Mouse (Mus musculus): ENCODE measurements around the gene Srrm2.
"Not testable (repeated sequence)": the region's sequence is repeated elsewhere in the genome, so short reads cannot be mapped to it uniquely, and the experiment has no call there.

Gene Srrm2

DNA sequence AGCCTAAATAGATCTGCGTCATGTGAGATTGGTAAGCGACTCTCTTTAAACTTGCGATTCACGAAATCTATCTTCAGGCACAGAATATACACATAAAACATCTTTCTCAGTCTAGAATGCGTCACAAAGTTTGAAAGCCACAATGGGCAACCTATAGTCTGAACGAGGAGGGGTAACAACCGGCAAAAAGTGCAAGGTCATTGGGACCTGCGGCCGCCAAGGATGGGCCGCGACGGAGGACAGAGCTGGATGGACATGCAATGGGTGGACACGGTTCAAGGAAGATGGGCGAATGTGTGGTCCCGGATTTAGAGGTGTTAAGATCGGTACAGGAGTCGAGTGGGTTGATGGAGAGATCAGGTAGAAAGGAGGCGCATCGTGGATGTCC lies 19.4 kb upstream of the Srrm2 start:
- DNase-seq, result no peak

DNA sequence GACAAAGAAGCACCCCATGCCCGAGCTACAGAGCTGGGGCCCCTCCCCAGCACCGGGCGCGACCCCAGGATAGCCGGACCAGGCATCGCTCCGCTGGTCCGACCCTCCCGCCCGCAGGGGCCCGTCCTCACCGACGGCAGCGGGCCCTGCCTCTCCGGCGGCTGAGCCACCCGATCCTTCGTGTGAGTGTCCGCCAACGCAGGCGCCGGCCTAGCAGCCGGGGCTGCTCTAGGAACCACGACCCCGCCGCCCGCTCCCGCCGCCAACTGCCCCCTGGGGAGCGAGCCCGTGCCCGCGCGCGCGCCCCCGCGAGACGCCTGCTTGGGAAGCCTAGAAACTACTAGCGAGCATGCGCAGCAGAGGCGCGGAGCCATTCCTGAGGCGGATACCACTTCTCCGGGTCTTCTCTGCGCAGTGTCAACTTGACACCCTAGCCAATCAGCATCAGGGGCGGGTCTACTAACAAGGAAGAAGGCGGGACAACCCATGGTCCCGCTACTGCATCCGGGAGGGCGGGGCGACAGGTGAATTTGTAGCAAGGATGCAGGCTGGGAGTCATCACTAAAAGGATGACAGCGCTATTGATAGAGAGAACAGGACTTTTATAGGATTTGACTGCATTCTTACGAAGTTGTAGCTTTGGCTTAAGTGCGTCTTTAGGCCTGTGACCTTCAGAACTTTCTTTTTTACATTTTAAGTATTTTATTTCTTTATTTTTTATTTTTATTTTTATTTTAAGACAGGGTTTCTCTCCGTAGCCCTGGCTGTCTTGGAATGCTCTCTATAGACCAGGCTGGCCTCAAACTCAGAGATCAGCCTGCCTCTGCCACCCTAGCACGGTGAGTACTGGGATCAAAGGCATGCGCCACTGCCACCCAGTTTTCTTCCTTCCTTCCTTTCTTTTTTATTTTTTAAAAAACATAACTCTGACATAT lies 18.8 kb upstream of the Srrm2 start, which contains the start of gene Flywch1:
Gene Flywch1, minus strand, starts transcription at position 319 of the 935 bp plus-strand sequence.
- peak; percentile 97 for DNase-seq

DNA sequence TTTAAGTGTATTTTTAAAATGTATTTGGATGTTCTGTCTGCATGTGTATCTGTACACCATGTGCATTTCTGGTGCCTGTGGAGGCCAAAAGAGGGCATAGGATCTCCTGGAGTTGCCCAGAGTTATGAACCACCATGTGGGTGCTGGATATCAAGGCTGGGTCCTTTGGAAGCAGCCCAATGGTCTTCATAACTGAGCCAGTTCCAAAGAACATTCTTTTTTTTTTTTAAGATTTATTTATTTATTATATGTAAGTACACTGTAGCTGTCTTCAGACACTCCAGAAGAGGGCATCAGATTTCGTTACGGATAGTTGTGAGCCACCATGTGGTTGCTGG lies 18.1 kb upstream of the Srrm2 start:
- not testable (repeated sequence) for DNase-seq

DNA sequence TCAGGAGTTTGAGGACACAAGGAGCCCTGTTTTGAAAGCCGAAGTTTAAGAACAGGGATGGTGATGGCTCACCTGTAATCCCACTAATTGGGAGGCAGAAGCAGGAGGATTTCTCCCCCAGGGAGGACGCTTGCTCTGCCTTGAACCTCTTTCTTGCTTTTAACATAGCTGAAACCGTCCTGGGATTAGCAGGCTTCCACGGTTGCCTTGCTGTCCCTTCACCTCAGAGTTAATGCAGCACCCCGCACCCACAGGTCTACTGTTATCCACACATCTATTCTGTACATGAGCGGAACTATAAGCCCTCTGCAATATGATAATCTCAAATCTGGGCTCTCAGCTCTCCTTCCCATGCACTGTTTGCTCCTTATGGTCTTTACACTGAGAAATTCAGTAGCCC lies 16.7 kb upstream of the Srrm2 start:
- no peak for DNase-seq

DNA sequence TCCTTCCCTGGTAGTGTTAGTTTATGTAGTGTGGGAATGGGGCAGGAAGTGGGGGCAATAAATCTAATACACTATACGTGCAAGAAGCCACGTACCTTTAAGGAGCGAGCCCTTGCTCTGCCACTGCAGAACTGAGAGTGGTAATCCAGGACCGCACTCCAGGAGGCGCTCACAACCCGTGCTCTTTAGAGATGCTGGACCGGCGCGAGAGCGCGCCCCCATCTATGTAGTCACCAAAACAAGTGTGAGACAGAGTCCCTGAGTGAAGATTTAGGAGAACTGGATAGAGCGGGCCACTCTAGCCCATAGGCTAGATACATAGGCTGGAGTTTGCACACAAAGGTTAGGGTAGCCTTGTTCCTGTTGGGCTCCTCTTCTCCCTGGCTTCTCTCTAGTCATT lies 16.2 kb upstream of the Srrm2 start:
- peak; percentile 89 for DNase-seq

DNA sequence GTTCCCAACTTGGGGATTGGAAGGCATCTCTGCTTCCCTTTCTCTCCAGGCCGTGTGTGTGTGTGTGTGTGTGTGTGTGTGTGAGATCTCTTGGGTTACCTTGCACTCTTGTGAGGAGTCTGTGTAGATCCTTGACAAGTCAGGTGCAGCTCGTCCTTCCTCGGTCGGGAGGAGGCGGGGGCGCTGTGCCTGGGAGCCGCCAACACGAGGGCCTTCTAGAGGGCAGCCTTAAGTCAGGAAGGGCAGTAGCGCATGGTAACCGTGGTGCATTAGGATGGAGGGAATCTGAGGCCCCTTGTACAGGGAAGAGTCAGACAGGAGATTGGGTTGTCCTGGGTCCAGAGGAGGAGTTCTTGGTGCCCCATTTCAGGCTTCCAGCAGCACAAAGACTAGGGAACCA lies 14.1 kb upstream of the Srrm2 start:
- no peak for DNase-seq

DNA sequence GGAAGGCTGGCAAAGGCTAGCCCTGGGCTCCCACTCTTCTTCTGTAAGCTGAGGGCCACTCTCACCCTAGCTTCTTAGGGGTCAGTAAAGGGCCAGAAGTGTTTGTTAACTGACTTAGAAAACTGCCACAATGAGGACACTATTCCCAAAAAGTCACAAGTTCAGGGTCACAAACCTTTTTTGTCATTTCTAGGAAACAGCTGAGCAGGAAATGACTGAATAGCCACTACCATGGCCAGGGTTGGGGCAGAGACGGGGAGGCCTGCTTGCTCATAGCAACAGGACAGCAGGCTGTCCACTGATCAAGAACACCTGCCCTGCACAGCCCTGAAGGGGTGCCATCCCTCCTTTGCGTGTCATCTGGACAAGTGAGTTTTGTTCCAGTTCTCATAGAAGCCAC lies 13.2 kb upstream of the Srrm2 start:
- no peak for DNase-seq

DNA sequence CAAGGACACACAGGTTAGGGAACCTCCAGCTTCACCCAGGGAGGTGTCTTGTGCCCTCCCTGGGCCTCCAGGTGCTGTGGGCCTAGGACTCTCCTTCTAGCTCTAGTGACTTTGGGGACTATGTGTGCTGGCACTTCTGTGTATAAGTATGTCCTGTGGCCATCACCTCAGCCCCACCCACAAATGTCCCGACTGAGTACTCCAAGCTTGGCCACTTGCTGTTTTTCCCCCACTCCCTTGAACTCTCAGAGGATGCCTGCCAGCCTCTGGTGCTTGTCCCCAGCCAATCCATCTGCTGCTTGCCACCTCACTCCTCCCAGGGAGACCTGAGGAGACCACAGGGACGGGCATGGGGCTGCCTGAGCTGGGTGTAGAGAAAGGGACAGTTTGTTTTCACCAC lies 11.9 kb upstream of the Srrm2 start:
- DNase-seq, result no peak

DNA sequence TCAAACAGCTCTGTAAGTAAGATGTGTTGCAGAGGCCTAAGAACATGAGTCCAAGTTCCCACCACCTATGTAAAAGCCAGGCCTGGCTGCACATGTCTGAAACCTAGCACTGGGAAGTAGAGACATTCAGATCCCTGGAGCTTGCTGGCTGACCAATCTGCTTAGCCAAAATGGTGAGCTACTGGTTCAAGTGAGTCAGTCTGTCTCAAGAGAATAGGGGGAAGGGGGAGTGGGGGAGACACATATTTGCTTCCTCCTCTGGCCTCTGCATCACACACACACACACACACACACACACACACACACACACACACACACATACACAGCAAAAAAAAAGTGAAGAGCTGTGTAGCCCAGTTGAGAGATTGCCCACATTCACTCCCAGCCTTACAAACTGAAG lies 7.0 kb upstream of the Srrm2 start:
- DNase-seq, result no peak

DNA sequence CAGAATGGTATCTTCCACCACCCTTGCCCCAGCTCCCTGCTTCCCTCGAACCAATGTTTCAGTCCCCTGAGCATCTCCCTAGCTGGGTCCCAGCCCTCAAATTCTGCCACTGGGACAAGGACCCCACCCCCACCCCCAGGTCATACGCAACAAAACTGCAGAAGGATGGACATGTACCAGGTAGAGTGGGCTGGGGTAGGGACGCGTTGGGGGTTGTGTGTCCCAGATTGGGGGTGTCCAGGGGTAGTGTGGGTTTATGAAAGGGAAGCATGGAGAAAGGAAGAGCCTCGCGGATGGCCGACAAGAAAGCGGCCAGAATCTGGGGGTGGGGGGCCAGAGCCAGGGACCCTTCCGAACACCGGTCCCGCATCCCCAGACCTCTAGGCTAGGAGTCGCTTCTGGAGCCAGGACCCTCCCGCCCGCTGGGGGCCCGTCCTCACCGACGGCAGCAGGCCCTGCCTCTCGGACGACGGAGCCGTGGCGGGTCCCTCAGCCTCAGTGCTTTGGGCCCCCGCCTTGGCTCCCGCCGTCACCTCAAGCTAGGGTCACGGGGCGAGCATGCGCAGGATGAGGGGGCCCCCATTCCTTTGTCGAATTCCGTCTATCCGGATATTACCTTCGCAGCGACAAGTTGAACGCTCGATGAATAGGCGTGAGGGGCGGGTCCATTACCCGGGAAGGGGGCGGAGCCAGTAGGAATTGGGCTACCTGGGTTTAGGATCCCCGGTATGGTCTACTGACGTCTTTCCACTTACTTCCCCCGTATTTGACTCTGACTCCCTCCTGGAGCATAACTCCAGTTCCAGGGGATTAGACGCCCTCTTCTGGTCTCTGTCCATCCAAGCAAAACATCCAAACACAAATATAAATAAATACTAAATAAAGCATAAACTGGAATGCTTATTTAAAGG lies 4.5 kb upstream of the Srrm2 start, which contains the start of gene Flywch2:
Gene Flywch2, minus strand, starts transcription at position 521 of the 911 bp plus-strand sequence.
- peak; percentile 70 for DNase-seq

DNA sequence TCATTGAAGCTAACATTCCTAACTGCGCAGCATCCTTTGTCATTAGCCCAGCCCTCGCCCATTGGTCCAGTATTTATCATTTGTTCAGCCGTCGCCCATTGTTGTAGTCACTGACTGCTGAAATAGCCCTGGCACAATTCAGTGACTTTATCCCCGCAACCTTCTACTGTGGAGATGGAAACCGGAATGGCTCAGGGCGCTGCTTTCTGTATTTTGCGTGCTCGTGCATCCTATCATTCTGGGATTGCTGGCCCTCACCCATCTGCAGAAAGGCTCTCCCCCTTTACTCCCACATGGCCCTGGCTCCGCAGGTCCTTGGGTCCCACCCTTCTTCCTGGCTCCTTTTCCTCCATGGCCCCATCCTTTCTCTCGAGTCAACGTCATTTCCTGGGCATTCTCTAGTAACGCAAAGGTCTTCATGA lies 3.8 kb upstream of the Srrm2 start:
- DNase-seq, result no peak

DNA sequence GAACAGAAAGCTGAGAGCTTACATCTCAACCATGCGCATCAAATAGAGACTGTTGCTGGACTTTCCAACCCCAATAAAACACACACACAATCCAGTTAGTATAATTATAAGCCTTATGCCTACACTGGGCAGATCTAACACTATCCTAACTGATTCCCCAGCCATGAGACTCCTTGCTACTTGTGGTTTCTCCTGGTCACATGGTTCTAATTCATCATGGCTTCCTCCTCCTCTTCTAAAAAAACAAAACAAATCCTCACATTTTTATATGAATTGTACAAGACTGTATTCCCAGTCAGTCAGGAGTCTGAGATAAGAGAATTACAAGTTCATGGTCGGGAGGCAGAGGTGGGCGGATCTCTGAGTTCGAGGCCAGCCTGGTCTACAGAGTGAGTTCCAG lies 1.4 kb upstream of the Srrm2 start:
- no peak for DNase-seq

DNA sequence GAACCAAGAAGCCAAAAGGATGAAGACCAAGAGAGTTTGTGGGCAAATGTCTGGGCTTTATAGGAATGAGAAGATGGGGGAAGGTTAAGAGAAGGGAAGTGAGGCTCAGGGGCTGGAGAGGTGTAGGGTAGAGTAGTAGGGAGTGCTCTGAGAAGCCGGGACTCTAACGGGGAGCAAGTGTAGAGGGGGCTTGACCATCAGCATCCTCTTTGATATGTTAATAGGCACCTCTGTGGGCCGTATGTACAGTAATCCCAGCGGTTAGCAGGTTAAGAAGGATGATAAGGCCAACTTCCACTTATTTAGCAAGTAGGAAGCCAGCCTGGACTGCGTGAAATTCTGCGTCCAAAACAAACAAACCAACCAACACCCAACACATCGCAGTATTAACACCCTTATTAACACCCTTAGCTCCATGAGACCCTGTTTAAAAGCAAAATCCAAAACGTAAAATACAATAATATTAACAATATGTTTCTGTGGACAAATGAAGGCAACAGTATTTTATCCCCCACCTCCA lies 523 bp upstream of the Srrm2 start:
- DNase-seq, result no peak

DNA sequence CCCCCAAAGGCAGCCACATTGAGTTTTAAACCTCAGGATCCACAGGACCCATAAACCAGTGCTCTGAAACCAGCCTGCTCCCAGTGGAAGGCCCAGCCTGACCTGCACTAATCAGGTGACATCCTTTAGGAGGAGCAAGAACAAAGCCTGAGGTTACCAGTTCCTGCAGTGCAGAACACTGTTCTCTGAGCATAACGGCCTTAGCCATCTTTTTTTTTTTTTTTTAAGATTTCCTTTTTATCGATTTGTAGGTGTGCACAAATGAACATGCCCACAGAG lies 686 bp downstream of the Srrm2 start:
- no peak for DNase-seq

DNA sequence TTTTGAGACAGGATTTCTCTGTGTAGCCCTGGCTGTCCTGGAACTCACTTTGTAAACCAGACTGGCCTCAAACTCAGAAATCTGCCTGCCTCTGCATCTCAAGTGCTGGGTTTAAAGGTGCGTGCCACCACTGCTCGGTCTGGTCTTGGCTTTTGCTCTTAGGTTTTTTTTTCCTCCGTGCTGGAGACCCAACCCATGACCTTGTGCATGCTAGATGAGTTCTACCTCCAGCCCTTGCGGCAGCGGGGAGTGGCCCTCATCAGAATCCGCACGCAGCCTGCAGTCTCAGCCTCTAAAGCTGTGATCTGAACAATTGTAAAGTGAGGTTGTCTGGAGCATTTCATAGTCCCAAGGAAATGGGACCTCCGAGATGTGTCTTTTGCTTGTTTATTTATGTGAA lies 5.0 kb downstream of the Srrm2 start:
- DNase-seq, result no peak

DNA sequence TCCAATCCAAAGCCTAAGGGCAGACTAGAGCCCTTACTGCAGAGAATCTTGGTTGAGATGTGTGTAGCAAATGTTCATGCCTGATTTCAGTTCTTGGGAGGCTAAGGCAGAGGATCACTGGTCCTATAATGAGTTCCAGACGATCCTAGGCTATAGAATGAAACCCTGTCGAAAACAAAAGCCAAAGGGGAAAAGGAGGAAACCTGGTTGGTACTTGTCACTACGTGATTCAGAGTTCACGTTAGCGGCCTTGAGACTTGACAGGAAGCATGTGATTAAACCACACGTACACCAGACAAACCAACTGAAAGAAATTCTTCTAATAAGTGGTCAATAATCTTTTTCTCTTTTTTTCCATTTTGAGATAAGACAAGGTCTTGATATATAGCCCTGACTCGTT lies 7.0 kb downstream of the Srrm2 start:
- no peak for DNase-seq

DNA sequence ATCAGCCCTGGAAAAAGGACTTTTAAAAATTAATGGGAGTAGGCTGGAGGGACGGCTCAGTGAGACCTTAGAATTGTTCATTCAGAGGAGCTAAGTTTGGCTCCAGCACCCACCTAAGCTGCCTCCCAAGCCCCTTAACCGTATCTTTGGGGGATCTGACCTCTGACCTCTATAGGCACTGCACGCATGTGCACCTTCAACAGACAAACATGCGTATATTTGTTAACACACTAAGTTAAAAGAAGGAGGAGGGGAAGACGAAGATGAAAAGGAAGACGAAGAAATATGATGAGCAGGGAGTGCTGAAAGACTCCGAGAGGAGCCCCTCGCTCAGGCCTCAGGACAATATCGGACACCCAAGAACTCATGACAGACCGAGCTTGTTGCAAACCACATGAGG lies 11.3 kb downstream of the Srrm2 start:
- DNase-seq, result no peak

DNA sequence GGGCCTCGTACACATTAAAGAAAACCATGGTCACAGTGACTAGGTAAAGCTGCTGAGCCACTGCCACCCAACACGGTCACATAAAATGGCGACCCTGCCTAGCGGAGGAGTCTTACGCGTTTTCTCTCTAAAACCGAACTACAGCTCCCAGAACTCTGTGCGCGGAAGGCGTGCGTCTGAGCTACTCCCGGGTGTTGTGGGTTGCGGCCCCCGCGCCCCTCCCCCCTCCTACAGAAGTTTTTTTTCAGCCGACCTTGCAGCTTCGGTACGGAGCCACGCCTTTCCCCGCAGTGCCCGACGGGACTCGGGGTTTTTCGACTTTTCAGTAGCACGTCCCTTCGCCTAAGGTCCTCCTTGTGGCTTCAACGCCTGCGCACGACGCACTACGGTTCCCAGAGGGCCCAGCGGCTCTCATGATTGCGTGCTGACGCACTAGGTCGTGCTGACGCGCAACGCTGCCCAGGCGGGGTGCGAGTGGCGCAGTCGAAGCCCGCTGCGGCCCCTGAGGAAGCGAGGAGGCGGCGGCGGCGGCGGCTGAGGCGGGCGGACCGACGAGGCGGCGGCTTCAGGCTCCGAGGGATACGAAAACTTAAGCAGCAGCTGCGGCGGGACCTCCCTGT lies 12.5 kb downstream of the Srrm2 start:
- peak; percentile 95 for DNase-seq

DNA sequence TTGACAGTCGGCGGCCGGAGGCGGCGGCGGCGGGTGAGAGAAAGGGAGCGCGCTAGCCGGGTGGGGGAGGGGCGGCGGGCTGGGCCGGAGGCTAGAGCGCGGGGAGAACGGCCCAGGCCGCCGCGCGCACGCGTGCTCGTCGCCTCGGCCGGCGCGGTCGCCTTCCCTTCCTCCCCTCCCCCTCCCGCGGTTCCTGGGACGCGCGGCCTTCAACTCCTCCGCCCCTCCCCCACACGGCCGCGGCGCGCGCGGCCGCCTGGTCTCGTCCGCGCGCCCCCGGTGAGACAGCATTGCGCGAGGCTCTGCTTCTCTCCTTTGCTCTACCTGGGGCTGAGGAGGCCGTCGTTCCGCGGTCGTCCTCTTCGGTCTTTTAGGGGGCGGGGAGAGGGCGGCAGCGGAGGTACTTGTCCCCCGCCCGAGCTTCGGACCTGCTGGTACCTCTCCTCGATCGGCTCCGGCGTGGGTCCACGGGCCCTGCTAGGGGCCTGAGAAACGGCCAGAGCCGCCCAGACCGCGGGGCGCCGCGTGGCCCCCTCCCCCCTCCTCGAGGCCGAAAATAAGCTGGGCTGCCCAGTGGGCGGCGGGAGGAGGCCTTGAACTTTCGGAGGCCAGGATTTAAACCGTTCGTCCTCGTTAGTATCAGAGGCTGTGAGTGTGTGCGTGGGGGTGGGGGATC lies 13.2 kb downstream of the Srrm2 start:
- peak; percentile 77 for DNase-seq

DNA sequence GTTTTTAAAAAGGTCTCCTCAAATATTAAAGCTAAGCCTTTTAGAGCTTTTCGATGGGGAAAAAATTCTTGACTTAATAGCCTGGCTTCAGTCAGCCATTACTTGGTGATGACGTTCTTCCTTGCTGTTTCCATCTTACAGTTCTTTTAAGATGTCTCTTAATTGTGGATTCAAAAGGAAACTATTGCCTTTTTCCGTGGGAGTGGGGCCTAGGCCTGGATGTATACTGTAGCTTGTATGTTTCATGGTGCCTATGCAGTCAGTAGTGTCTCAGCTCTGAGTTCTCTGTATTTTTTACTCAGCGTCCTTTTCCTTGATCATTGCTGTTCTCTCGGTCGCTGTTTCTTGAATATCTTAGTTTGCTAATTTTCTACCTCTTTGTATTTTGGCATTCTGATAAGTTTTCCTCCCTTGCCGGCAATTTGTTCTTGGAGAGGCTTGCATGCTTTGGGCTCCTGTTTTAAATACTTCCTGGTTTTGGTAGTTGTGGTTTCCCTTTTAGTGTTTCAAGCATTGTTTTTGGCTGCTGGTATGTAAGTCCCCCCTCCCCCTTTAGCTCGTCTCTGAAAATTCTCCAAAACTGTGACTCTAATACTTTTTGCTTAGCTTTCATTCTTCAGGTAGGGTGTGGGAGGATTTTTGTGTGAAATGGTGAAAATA lies 14.2 kb downstream of the Srrm2 start:
- DNase-seq, result no peak

DNA sequence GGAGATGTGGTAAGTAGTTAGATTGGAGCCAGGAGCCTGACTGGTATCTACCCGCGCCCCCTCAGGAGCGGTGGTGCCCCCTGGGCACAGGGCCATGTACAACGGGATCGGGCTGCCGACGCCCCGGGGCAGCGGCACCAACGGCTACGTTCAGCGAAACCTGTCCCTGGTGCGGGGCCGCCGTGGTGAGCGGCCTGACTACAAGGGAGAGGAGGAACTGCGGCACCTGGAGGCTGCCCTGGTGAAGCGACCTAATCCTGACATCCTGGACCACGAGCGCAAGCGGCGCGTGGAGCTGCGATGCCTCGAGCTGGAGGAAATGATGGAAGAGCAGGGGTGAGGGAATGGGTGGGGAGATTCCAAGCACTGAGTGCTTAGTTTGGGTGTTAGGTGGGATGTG lies 16.5 kb downstream of the Srrm2 start:
- no peak for DNase-seq

DNA sequence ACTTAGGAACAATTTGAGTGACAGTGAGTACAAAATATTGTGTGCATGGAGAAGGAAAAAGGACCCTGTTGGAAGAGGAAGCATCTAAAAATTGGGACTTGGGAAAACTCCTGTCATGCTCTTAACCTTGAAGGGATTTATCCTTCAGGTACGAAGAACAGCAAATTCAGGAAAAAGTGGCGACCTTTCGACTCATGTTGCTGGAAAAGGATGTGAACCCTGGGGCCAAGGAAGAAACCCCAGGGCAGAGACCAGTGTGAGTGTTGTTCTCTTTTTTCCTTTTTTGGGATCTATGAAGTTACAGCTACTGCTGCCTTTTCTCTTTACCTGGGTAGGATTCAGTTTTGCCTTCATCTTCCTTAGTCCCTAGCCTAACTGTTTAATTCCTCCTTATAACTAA lies 17.6 kb downstream of the Srrm2 start:
- DNase-seq, result no peak

All from thymus, postnatal 25 days (tissue).